Mouse (Mus musculus) retina, adult 2 months (tissue): ENCODE data around the gene Rxfp1.

ENCODE experiments used
- DNase-seq: peaks from one replicate; pipeline ENCODE4 v3.0.0-alpha.2; 2012; ENCODE audit warnings: low read depth, low spot score

The Rxfp1 gene

DNA sequence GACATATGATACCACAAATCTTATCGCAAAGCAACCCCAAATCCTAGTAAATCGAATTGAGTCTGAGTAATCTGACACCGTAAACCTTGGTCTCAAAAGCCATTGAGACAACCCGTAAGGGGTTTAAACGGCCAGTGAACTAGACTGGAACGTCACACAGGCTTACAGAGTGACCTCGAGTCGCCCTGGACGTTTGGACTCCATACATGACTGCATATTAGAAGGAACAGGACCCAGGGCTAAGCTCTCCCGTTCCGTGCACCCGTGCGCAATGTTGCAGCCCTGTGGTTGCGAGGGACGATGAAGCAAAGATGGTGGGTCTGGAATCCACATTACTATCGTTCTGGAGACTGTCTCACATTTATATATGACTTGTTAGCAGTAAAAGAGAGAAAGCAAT is 65.5 kb downstream of the Rxfp1 start:
- no peak for DNase-seq

DNA sequence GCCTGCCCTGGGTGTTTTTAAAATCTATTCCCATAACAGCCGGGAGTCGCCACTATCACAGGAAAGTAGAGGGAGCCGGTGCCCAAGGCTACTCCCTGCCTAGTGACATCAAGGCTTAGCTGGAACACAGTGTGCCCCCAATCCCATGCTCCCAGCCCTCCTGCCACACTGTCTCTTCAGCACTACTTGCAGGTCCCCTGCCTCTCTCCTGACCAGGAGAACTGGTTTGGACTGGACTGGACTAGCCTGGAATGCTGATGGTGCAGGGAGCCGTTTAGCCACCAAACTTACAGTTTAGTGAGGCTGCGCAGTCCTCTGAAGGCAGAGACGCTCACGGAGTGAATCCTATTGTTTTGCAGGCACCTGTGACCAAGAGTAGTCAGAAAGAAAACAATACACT is 67.1 kb downstream of the Rxfp1 start:
- no peak for DNase-seq

DNA sequence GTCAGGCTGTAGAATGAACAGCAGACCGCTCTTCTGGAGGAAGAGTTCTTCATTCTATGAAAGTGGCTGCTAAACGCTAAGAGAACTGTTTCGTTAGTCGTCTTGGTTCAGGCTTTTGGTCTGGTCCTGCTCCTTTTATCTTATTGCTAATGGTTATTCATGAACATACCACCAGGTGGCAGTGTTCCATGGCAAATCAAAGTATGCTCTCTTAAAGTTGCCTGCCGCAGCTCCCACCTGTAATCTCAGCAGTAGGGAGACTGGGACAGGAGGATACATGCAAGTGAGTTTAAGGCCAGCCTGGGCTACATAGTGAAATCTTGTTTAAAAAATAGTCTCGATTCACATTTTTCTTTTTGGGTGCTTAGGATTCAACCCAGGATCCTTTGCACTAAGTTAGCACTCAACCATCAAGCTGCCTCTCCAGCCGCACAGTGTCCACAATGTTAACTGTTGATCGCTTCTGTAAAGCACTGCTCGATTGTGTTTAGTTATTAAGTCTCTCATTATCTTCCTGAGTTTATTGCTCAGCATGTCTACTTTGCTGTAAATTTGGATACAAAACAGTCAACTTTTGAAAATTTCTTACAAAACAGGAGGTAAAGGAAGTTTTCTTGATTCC is 72.8 kb downstream of the Rxfp1 start:
- peak; percentile 44 for DNase-seq

DNA sequence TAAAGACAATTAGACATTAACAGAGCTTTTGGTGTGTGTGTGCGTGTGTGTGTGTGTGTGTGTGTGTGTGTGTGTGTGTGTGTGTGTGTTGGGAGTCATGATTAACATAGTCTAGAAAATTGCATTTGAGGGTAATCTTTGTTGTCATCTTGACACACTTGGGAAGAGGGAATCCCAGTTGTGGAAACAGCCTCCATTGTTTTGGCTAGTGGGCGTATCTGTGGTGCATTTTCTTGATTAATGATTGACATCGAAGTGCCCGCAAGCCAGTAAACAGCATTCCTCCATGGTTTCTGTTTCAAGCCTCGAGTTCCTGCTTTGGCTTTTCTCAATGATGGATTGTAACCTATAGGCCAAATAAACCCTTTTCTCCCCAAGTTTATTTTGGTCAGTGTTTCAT is 81.0 kb downstream of the Rxfp1 start:
- DNase-seq: no peak

DNA sequence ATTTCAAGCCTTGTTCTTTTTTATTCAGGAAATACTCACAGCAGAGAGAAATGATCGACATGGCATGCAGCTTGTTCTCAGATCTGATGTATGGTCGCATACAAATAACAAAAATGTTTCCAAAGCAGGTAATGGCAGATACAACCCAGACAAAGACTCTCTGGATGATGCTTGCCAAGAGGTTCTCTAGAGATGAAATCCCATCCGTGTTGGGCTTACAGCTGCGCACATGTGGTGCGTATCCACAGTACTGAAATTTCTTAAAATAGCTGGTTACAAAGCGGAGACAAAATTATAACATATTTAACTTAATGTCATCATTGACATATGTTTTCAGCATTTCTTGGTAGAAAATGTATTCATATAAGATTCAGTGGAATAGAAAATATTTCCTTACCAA is 85.6 kb downstream of the Rxfp1 start:
- DNase-seq: no peak

DNA sequence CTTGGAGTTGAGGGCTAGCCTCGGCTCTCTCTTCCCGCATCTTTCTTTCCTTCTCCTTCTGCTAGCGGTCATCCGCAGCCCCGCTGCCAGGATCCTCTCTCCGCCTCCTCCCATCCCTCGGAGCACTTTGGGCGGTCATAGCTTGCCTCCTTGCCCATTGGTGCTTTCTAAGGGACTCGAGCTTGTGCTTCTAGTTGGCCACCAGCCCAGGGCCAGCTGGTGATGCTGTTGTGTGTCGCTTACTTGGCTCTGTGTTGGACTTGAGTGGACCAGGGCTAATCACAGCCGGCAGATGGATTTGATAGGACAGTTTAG is 108.3 kb downstream of the Rxfp1 start, which contains the start of gene Etfdh:
Etfdh (minus strand) TSS at position 85 of the 315 bp plus-strand sequence.
- no peak for DNase-seq

DNA sequence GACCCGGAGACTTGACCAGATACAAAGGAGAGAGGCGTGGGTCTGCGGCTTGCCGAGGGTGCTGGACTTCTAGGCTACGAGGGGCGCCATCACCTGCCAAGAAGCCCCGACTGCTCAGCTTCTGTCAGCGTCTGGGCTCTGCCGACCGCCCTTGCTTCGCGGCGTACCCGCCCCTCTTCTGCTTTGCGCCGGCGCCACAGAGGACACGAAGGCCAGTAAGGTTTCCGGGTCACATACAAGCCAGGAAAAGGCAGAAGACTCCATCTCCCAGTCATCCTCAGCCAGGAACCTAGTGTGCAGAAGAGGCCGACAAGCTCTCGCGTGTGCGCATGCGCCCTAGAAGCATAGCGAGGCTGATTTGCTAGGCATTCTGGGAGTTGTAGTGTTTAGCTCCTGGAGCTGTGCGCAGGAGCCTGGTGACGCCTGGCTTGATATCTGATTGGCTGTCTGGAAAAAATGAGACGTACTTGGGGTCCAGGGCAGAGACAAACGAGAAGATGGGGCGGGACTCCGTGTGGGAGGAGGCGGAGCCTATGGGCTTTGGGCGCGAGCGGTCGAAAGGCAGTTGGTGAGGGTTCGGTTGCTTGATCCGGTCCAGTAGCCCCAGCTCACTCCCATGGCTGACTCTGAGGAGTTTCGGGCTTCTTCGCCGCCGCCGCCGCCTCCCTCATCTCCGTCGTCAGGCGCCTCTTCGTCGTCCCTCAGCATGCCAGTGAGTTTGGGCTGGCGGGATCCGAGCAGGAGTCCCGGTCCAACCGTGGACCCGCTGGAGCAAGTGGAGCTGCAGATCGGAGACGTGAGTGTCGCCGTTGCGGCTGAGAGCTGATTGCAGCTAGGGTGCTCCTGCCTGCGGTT is 108.9 kb downstream of the Rxfp1 start, which contains the start of gene 4930579G24Rik:
4930579G24Rik (plus strand) TSS at position 519 of the 855 bp plus-strand sequence.
- peak; percentile 99 for DNase-seq

DNA sequence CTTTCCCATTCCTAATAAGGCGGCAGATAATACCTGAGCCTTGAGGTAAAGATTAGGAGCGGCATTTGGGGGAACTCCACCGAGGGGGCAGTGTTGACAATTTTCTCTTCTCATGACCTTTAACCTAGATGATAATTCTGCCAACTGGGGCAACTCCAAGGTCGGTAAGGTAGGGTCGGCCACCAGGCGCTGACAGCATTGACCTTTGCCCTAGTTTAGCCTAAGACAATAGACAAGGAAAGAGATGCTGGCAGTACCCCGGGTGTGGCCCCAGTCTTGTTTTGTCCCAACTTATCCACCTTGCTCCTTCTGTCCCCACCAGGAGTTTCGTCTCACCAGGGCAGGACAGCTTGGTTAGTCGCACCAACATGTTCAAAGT is 109.5 kb downstream of the Rxfp1 start:
- no peak for DNase-seq

DNA sequence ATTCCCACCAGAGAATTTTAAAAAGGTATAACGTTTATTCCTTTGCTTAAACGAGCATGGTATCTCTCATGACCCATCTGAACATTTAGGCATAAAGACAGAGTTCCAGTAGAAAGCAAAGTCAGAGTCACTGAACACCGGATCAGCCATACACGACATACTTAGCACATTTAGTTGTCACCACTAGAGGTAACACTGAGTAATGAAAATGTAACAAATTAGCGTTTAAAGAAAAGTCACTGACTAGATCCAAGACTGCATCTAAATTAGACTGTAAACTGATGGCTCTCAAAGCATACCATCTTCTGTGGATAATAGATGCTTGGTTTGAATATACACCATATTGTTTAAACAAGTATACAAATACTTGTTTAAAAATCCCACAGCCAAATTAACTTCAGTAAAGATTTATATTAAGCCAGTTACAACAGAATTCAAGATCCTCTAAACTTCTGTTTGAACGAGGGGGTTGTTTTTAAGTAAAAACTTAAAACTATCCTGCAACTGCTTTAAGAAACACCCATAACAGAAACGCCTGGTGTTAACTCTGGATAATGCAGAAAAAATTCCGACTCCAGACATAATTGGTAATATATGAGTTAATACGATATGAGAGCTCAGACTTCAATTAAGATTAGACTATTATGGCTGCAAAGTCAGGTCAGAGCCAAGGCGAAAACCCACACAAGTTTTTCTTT is 110.0 kb downstream of the Rxfp1 start:
- no peak for DNase-seq

DNA sequence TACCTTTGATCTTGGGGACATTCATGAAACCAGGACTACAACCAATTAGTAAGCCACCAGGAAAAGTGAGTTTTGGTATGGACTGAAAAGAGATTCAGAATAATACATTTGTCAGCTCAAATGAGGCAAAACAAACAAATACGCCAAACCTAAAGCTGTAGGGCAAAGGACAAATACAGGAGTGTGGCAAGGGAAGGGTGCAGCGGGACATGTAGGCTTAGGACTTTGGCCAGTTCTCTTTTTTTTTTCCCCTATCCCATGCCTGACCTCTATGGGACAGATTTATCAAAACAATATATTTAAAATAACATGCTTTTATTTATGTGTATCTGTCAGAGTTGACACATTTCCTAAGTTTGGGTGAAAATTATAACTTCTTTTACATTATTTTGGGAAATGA is 127.8 kb downstream of the Rxfp1 start:
- no peak for DNase-seq

DNA sequence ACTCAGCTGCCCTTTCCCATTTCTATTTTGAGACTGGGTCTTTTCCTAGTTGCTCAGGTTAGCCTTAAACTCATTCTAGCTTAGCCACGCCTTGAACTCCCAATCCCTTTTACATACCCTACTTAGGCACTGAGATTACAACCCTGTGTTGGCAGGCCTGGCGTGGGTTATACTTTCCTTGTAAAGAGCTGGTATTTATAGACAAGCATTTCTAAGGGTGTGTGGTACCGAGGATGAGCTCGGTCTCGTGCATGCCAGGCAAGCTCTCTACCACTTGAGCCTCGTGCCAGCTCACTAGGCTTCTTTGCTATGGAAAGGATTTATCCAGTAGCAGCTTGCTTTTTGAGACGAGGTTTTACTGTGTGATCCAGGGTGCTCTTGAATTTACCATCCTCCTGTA is 142.2 kb downstream of the Rxfp1 start:
- DNase-seq: no peak

DNA sequence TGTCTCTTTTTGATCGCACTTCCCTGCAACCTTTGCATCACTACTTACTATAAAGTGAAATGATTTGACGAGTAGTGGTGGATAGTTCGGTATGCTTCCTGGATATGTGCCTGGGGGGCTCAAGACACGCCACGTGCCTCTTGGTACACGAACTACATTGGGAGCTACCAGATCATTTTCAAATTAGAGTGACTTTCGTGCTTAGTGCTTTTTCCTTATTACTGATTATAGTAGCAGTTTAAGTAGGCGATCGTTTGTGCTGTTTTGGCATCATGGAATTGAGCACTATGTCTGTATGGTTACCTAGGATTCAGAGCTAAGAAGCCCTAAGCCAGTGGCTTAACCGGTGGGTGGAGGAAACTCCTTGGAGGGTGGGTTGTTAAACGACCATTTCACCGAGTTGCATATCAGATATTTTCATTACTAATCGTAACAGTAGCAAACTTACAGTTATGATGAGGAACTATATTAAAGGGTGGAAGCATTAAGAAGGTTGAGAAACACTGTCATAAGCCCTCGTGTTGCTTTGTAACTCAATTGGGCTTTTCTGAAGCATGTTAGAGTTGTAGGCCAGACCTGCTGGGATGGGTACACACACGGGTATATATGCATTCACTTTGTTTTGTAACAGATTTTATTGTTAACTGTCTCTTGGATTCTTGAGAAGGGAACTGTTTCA is 145.7 kb downstream of the Rxfp1 start:
- no peak for DNase-seq
